Mouse (Mus musculus): Measurements from ENCODE around the gene Pick1.

The Pick1 gene

DNA sequence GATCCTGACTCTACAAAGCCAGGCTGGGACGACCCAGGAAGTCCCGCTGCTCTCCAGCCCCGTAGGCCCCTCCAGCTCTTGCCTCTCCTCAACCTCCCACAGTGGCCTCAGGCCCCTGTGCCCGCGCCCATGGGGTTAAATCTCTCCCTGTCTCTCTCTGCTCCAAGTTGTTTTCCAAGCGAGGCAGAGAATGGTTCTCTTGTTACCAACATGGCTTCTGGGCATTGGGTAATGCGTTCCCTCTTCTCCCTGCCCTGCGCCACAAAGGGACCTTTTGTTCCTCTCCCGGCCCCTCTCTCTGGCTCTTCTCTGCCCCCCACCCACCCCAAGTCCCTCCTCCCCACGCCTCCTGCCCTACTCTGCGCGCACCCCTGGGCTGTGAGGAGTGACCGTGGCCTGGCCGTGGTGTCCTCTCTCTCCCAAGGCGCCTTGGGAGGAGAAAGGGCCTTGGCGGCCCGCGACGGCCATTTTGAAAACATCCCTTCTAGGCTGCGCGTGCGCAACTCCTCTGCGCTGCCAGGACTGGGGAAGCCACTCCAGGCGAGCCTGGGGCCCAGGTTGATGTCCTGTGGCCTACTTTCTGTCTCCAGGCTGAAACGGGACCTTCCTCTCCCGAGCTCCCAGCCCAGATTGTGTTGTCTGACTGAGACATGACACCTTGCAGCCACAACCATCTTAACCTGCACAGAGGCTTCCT is 16.1 kb upstream of the Pick1 start:
- no peak for TF ChIP-seq GATA4 (IDR thresholded peaks at IDR 0.05; ENCODE audit: insufficient replicate concordance, low read length)

DNA sequence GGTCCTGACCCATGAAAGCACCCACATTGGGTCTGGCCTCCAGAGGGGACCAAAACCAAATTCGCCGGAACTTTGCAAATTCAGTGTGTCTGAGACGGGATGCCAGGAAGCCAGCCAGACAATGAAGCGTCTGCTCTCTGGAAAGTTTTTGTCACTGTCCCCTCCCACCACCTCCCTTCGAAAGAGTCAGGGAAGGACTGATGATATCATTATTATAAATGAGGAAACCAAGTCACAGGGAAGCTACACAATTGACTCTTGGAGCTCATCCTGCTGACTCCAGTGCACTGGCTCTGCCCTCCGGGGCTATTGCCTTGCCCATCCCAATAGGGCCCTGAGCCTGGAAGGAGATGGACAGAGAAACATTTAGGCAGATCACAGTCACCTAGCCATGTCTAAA is 15.4 kb upstream of the Pick1 start:
- TF ChIP-seq GATA4 (IDR thresholded peaks at IDR 0.05; ENCODE audit: insufficient replicate concordance, low read length): no peak

- no peak for TF ChIP-seq GATA4 (IDR thresholded peaks at IDR 0.05; ENCODE audit: insufficient replicate concordance, low read length)
Measured at GRCm38 (mm10) chr15:79216191-79216590, 12.8 kb upstream of the Pick1 start.

DNA sequence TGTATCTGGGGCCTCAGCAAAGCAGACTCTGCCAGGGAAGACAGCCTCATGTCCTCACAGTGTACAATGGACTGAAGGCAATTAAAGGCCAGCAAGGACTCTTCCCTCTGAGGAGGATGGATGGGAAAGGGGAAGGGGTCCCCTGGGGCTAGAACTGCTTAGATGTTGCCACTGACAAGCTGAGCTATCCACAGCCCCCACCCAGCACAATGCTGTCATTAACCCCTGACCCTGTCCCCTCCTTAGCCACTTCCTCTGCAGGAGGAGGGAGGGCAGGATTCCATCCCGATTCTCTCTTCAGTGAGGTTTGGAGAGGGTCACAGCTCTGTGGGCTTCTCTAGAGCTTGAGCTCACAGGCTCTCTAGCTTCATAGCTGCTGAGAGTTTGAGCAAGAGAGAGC is 9.4 kb upstream of the Pick1 start:
- TF ChIP-seq GATA4 (IDR thresholded peaks at IDR 0.05; ENCODE audit: insufficient replicate concordance, low read length): no peak

- no peak for TF ChIP-seq GATA4 (IDR thresholded peaks at IDR 0.05; ENCODE audit: insufficient replicate concordance, low read length)
Measured at GRCm38 (mm10) chr15:79223641-79224040, 5.3 kb upstream of the Pick1 start.

DNA sequence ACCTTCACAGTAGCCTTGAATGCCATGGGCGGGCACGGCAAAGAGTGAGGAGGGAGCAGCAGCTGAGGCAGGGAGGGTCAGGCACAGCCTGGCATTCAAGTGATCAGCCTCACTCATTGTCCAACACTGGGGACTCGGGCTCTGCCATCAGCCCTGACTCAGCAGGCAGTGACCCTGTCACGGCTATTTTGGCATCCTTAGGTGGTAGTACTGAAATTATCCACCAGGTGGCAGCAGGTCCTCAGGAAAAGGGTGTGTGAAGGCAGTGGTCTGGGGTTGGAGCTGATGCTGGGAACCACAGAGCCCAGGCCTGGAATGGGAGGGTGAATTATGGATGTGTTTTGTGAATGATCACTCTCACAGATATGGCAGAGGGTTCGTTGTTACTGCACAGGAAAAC is 4.3 kb upstream of the Pick1 start:
- no peak for TF ChIP-seq GATA4 (IDR thresholded peaks at IDR 0.05; ENCODE audit: insufficient replicate concordance, low read length)

- no peak for TF ChIP-seq GATA4 (IDR thresholded peaks at IDR 0.05; ENCODE audit: insufficient replicate concordance, low read length)
Measured at GRCm38 (mm10) chr15:79235268-79235667, 6.3 kb downstream of the Pick1 start.

- TF ChIP-seq GATA4 (IDR thresholded peaks at IDR 0.05; ENCODE audit: insufficient replicate concordance, low read length): no peak
Measured at GRCm38 (mm10) chr15:79238036-79238435, 9.1 kb downstream of the Pick1 start.

- TF ChIP-seq GATA4 (IDR thresholded peaks at IDR 0.05; ENCODE audit: insufficient replicate concordance, low read length): no peak
Measured at GRCm38 (mm10) chr15:79242574-79243233, 13.7 kb downstream of the Pick1 start.

- no peak for TF ChIP-seq GATA4 (IDR thresholded peaks at IDR 0.05; ENCODE audit: insufficient replicate concordance, low read length)
Measured at GRCm38 (mm10) chr15:79243234-79244042, 14.5 kb downstream of the Pick1 start.

DNA sequence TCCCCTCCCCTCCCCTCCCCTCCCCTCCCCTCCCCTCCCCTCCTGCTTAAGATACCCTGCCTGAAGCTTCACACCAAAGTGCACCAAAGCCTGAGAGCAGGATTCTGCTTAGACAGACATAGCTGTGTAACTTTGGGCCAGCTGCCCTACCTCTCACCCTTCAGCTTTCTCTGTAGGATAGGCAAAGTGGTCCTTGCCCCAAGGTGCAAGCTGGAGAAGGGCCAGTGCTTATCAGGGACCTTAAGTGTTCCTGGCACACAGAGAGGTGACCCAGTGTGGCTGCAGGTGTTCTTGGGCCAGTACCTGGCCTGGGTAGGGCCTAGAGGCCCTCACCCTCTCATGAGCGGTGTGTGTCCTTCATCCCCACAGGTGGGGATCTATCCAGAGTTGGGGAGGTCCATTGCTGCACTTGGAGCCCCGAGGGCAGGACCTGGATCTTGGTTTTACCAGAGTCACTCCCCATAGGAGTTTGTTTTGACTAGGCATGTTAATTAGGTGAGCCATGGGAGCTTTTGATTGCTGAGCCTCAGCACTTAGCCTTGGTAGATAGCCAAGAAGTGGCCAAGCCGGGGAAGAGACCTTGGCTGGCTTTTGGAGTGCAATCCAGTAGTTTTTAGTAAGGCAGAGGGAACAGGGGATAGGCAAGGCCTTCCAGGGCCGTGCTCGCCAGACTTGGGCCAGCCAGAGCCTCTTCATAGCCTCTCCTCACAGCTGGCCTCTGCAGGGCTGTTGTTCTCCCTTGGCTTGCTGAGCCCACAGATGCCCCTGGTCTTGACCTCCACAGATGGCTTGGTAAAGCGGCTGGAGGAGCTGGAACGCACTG is 15.3 kb downstream of the Pick1 start:
- no peak for TF ChIP-seq GATA4 (IDR thresholded peaks at IDR 0.05; ENCODE audit: insufficient replicate concordance, low read length)

DNA sequence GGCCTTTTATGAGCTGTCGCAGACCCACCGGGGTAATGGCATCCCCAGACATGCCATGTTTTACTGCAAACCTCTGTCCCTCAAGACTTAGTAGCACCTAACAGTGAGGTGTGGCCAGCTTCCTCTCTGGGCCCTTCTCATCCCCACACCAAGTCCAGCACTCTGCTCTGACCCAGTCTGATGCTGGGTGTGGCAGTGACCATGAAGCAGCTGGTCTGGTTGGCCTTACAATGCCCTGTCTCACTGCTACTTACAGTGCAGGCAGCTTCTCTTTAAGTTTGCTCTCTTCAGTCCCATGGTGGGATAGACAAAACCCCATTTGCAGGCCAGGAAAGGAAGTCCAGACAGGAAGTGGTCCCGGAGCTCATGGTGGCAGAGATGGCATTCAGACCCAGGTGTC is 16.3 kb downstream of the Pick1 start:
- TF ChIP-seq GATA4 (IDR thresholded peaks at IDR 0.05; ENCODE audit: insufficient replicate concordance, low read length): no peak

DNA sequence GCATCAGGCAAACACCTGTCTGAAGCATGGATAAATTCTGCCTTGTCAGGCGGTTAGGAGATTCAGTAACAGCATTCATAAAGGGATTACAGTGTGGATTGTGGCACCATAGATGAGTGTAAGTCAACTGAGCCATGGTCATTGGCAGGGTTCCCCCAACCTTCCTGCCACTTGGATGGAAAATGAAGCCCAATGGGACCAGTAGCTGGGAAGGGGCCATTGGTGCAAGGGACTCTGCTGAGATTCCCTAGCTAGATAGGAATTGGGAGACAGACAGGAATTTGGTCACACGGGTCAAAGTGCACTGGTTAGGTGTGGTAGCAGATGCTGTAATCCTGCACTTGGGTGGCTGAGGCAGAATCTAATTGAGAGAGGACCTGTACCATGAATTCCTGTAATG is 21.3 kb downstream of the Pick1 start:
- no peak for TF ChIP-seq GATA4 (IDR thresholded peaks at IDR 0.05; ENCODE audit: insufficient replicate concordance, low read length)

DNA sequence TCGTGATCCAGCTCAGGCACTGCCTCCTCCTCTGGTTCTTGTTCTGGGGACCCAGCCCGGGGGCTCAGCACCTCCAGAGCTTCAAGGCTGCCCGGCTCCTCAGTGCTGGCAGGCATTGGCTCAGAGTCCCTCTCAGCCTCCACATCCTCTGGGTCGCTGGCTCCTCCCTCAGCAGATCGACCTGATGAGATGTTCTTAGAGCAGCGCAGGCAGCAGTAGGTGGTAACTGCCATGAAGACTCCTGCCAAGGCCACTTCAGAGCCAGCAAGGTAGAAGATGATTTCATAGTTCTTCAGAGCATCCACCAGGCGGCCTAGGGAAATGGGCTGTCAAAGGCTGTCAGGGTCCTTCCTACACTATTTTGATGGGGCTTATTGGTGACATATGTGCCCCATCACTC is 22.2 kb downstream of the Pick1 start:
- TF ChIP-seq GATA4 (IDR thresholded peaks at IDR 0.05; ENCODE audit: insufficient replicate concordance, low read length): no peak

Data from liver, adult (tissue).